Mouse (Mus musculus): ENCODE results near the gene Cytip. TPM values are rescaled to one million over a fixed set of nuclear protein-coding genes. Genes with fewer than 3 reads are reported as not detected.

Cytip gene
- polyA plus RNA-seq (2016; fragmentation: Nextera tagmentation; extraction: Ambion mirVana), result 1.9 and 2.2 TPM in 2 replicates

GRCm38 (mm10) chr2:58195346-58195745 lies at the start of gene Cytip:
Cytip (minus strand) TSS chr2:58195532.
- ATAC-seq, result no peak
- Histone ChIP-seq H3K27me3 (replicated peaks) (no peaks in the 10 kb centered on the region), H3K9ac (no peak within 1 kb of the TSS), H3K4me2 (no peak within 1 kb of the TSS), H3K36me3 (no peaks in the 10 kb centered on the region), H3K27ac (no peak within 1 kb of the TSS), H3K4me3 (no peak within 1 kb of the TSS), H3K9me3 (replicated peaks) (no peaks in the 10 kb centered on the region), H3K4me1 (no peaks in the 10 kb centered on the region)
- 67% methylated on average over 4 of the region's 4 CpGs for WGBS (ENCODE audit: insufficient replicate concordance)

DNA sequence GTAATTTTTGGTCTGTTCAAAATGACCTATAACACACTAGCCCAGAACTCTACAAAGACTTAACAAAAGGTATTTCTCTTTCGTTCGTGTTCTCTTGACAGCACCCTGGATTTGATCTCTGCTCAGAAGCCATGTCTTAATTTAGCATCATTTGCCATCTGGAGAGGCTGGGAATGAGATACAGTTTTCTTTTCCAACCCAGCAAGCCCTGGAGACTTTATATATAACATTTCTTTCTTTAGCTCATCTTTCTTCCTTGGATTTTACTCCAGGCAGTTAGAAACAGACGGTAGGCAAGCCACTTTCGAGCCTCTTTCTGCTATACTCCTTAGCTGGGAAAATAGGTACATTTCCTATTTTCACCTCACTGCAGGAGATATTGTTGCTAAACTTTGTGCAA lies 45.3 kb upstream of the Cytip start:
- 64% methylated on average over 4 of the region's 4 CpGs for WGBS (ENCODE audit: insufficient replicate concordance)

DNA sequence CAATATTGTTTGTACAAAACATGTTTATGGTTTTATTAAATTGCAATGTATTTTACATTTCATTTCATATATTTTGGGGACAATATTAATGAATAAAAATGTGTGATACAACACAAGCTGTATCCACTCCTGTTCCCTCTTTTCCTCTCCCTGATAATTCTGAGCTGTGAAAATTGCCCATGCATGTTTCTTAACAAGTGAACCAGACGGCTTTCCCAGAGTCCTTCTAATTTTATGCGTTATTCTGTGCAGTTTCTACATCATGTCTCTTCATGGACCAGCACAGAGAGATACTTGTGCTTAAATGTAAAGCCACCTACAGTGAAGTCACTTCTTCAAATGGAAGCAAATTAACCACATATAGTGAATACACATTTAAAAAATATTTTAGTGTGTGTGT lies 42.2 kb upstream of the Cytip start:
- Histone ChIP-seq H3K9ac (no peak overlapping the region), H3K36me3 (no peaks in the 10 kb centered on the region), H3K9me3 (replicated peaks) (no peaks in the 10 kb centered on the region), H3K27ac (no peak overlapping the region), H3K27me3 (replicated peaks) (no peaks in the 10 kb centered on the region), H3K4me1 (no peaks in the 10 kb centered on the region), H3K4me2 (no peak overlapping the region), H3K4me3 (no peak overlapping the region)
- ATAC-seq, result no peak
- 61% methylated on average over 2 of the region's 2 CpGs for WGBS (ENCODE audit: insufficient replicate concordance)

More for the DNA sequence above, 45.3 kb upstream of the Cytip start:
- ATAC-seq, result no peak
- no peak overlapping the region for H3K4me3 ChIP-seq
- H3K9me3 ChIP-seq (replicated peaks), result no peaks in the 10 kb centered on the region
- H3K9ac ChIP-seq, result no peak overlapping the region
- H3K4me2 ChIP-seq, result no peak overlapping the region
- no peaks in the 10 kb centered on the region for H3K27me3 ChIP-seq (replicated peaks)
- H3K36me3 ChIP-seq, result no peaks in the 10 kb centered on the region
- no peak overlapping the region for H3K27ac ChIP-seq
- no peaks in the 10 kb centered on the region for H3K4me1 ChIP-seq

DNA sequence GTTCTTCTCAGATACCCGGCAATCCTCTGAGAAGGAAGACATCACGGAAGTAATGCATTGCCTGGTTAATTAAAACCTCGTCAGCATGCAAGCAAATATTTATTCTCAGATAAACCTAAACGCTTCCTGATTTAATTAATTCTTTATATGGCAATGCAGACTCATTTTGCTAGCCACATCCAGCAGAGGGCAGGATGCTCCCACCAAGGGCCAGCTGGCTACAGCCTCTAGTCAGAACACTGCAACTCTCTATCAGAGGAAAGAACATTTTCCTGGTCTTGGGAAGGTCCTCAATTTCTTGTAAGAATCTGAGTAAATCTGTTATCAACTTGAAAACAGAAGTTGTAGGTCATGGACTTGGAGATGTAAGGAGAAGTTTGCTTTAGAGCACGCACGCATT lies 4.1 kb upstream of the Cytip start:
- H3K4me1 ChIP-seq, result no peaks in the 10 kb centered on the region
- ATAC-seq, result no peak
- no peak overlapping the region for H3K27ac ChIP-seq
- no peaks in the 10 kb centered on the region for H3K9me3 ChIP-seq (replicated peaks)
- H3K27me3 ChIP-seq (replicated peaks), result no peaks in the 10 kb centered on the region
- no peaks in the 10 kb centered on the region for H3K36me3 ChIP-seq
- H3K9ac ChIP-seq, result no peak overlapping the region
- WGBS (ENCODE audit: insufficient replicate concordance), result 62% methylated on average over 6 of the region's 6 CpGs
- H3K4me2 ChIP-seq, result no peak overlapping the region
- H3K4me3 ChIP-seq, result no peak overlapping the region

GRCm38 (mm10) chr2:58196880-58197279 lies 1.5 kb upstream of the Cytip start:
- Histone ChIP-seq H3K27ac (no peak overlapping the region), H3K36me3 (no peaks in the 10 kb centered on the region), H3K27me3 (replicated peaks) (no peaks in the 10 kb centered on the region), H3K9me3 (replicated peaks) (no peaks in the 10 kb centered on the region), H3K4me1 (no peaks in the 10 kb centered on the region), H3K9ac (no peak overlapping the region), H3K4me2 (no peak overlapping the region), H3K4me3 (no peak overlapping the region)
- ATAC-seq, result no peak
- 19% methylated on average over 1 of the region's 1 CpGs for WGBS (ENCODE audit: insufficient replicate concordance)

DNA sequence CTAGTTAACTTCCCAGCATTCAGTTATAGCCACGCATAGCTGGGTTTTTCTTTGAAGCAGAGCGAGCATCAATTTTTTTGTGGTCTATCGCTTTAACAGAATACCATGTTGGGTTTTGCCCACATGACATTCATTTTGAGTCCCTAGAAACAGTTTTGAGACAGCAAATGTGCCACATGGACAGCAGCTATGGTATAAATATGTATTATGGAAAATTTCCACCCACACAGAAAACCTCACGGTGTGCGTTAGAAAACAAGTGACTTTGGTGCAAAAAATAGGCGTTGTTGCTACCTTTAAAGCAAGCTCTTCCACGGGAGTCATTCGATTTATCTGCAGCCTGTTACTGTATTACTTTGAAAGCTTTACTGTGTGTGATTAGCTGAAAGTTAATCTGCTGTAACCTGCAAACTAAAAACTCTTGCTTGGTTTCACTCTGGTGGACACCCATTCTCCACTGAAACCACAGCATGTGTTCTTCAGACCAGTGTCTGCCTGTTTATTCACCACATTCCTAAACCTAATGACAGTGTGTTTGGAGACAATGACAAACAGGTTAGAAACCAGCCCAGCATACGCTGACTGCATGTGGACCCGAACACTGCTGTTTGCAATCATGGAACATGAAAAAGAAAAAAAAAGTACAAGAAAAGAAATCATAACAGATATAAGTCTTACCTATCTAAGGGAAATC lies 763 bp downstream of the Cytip start:
- Histone ChIP-seq H3K9ac (no peak overlapping the region), H3K27me3 (replicated peaks) (no peaks in the 10 kb centered on the region), H3K4me1 (no peaks in the 10 kb centered on the region), H3K4me3 (no peak overlapping the region), H3K4me2 (no peak overlapping the region), H3K9me3 (replicated peaks) (no peaks in the 10 kb centered on the region), H3K27ac (no peak overlapping the region), H3K36me3 (no peaks in the 10 kb centered on the region)
- ATAC-seq, result no peak
- WGBS (ENCODE audit: insufficient replicate concordance), result 73% methylated on average over 10 of the region's 10 CpGs

DNA sequence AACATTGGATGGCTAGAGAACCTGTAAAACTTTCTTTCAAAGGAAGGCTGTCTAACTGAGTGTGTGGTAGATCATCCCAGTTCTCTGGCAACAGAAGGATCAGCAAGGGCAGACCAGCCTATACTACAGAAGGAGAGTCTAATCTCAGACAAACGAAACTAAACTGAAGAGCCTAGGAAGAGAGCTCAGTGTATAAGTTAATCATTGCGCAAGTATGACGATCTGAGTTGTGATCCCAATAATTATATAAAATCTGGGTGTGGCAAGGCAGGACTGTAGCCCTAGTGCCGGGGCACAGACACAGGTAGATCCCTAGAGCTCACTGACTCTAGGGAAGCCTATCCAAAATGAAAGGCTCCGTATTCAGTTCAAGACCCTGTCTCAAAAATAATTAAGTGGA lies 3.2 kb downstream of the Cytip start:
- Histone ChIP-seq H3K27ac (no peak overlapping the region), H3K9ac (no peak overlapping the region), H3K27me3 (replicated peaks) (no peaks in the 10 kb centered on the region), H3K36me3 (no peaks in the 10 kb centered on the region), H3K4me2 (no peak overlapping the region), H3K9me3 (replicated peaks) (no peaks in the 10 kb centered on the region), H3K4me1 (no peaks in the 10 kb centered on the region), H3K4me3 (no peak overlapping the region)
- no peak for ATAC-seq
- 65% methylated on average over 5 of the region's 5 CpGs for WGBS (ENCODE audit: insufficient replicate concordance)

GRCm38 (mm10) chr2:58189501-58189900 lies 5.8 kb downstream of the Cytip start:
- no peaks in the 10 kb centered on the region for H3K27me3 ChIP-seq (replicated peaks)
- 41% methylated on average over 4 of the region's 4 CpGs for WGBS (ENCODE audit: insufficient replicate concordance)
- no peaks in the 10 kb centered on the region for H3K4me1 ChIP-seq
- no peaks in the 10 kb centered on the region for H3K36me3 ChIP-seq
- no peak overlapping the region for H3K4me3 ChIP-seq
- ATAC-seq, result no peak
- no peak overlapping the region for H3K9ac ChIP-seq
- H3K27ac ChIP-seq, result no peak overlapping the region
- no peaks in the 10 kb centered on the region for H3K9me3 ChIP-seq (replicated peaks)
- no peak overlapping the region for H3K4me2 ChIP-seq

GRCm38 (mm10) chr2:58188903-58189302 lies 6.4 kb downstream of the Cytip start:
- H3K4me3 ChIP-seq, result no peak overlapping the region
- H3K9ac ChIP-seq, result no peak overlapping the region
- H3K4me2 ChIP-seq, result no peak overlapping the region
- no peaks in the 10 kb centered on the region for H3K4me1 ChIP-seq
- no peaks in the 10 kb centered on the region for H3K27me3 ChIP-seq (replicated peaks)
- ATAC-seq, result no peak
- no peaks in the 10 kb centered on the region for H3K36me3 ChIP-seq
- H3K9me3 ChIP-seq (replicated peaks), result no peaks in the 10 kb centered on the region
- 46% methylated on average over 1 of the region's 1 CpGs for WGBS (ENCODE audit: insufficient replicate concordance)
- no peak overlapping the region for H3K27ac ChIP-seq

DNA sequence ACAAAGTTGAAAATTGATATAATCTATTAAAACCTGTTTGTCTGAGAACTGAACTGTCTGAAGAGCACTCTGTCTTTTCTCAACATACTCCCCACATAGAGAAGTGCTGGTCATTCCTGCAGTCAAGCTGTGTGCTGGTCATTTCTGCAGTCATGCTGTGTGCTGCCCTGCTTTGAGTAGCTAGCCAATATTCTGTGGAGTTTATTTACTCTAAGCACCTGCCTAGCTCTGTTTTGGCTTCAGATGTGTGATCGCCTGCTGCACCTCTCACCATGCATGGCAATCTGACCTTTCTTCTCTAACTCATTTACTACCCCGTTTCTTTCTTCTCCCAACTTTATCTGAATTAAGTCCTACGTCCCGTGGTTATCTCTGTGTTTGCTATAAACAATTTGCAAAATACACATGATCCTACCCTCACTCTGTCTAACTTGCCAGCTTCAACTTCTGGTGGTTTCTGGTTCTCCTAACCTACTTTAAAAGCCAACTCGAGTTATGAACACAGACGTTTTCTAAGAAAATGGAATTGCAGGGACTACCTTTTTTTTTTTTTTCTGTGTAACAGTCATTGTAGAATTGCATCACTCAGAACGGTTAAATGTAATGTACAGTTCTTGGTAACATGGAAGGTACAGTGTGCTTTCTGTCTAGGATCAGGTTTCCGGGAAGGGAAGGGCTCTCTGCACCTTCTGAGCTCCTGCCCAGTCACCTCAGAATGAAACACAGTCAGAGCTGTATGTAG lies 7.9 kb downstream of the Cytip start:
- no peaks in the 10 kb centered on the region for H3K36me3 ChIP-seq
- no peaks in the 10 kb centered on the region for H3K27me3 ChIP-seq (replicated peaks)
- no peak overlapping the region for H3K4me3 ChIP-seq
- no peak for ATAC-seq
- no peaks in the 10 kb centered on the region for H3K4me1 ChIP-seq
- H3K9ac ChIP-seq, result no peak overlapping the region
- H3K9me3 ChIP-seq (replicated peaks), result no peaks in the 10 kb centered on the region
- 57% methylated on average over 8 of the region's 8 CpGs for WGBS (ENCODE audit: insufficient replicate concordance)
- no peak overlapping the region for H3K27ac ChIP-seq
- H3K4me2 ChIP-seq, result no peak overlapping the region

DNA sequence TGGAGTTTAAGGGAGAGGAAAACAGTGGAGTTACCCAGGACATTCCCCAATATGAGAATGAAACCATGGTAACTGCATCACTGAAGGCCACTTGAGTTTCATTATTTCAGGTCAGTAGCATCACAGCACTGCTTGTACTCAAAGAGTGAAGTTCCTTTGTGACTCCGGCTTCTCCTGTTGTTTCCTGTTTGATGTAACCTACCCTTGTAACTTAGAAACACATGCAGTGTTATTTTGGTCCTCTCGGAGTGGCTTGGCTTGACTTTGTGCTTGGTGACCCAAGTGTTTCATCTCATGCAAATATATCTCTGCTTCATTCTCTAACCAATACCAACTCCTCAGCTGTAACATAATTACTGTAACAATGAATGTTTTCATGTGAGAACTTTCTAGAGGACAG lies 11.1 kb downstream of the Cytip start:
- no peak overlapping the region for H3K27ac ChIP-seq
- no peaks in the 10 kb centered on the region for H3K36me3 ChIP-seq
- H3K4me3 ChIP-seq, result no peak overlapping the region
- no peak overlapping the region for H3K4me2 ChIP-seq
- 47% methylated on average over 2 of the region's 2 CpGs for WGBS (ENCODE audit: insufficient replicate concordance)
- H3K9ac ChIP-seq, result no peak overlapping the region
- no peaks in the 10 kb centered on the region for H3K9me3 ChIP-seq (replicated peaks)
- H3K27me3 ChIP-seq (replicated peaks), result no peaks in the 10 kb centered on the region
- H3K4me1 ChIP-seq, result no peaks in the 10 kb centered on the region
- ATAC-seq, result no peak

GRCm38 (mm10) chr2:58183658-58184057 lies 11.7 kb downstream of the Cytip start:
- 36% methylated on average over 2 of the region's 2 CpGs for WGBS (ENCODE audit: insufficient replicate concordance)
- ATAC-seq, result no peak
- no peaks in the 10 kb centered on the region for H3K4me1 ChIP-seq
- no peak overlapping the region for H3K4me2 ChIP-seq
- no peak overlapping the region for H3K9ac ChIP-seq
- H3K27me3 ChIP-seq (replicated peaks), result no peaks in the 10 kb centered on the region
- H3K27ac ChIP-seq, result no peak overlapping the region
- no peak overlapping the region for H3K4me3 ChIP-seq
- H3K9me3 ChIP-seq (replicated peaks), result no peaks in the 10 kb centered on the region
- H3K36me3 ChIP-seq, result no peaks in the 10 kb centered on the region

Measured in liver, embryonic 12.5 days (tissue).